In genomic region chr5:139775216-139775926, GRCm38 (mm10) we compare ENCODE assay signal across 8 mouse cellular contexts. TPM values are rescaled to one million over a fixed set of nuclear protein-coding genes. Genes with fewer than 3 reads are reported as not detected.
A peak's percentile ranks its signal among the peaks of the same experiment; 100 is the strongest.
DNase-seq lines count a peak whose midpoint lies in the region; ATAC-seq and TF ChIP-seq lines count a peak whose summit lies in the region.

Gene Ints1, minus strand, starts transcription at chr5:139775674.

- no peaks in the 10 kb centered on the region for H3K27me3 ChIP-seq in megakaryocyte, embryonic 14.5 days (replicated peaks)

- H3K9me3 ChIP-seq in megakaryocyte, embryonic 14.5 days: no peaks in the 10 kb centered on the region

- no peaks in the 10 kb centered on the region for H3K4me1 ChIP-seq in cortical plate, adult 2 months (ENCODE audit: control insufficient read depth, insufficient read depth, low read length)
- H3K4me1 ChIP-seq in megakaryocyte, embryonic 14.5 days: peaks cover 60% of the 10 kb centered on the region

- ATAC-seq in activated CD4-positive, CD25-positive, alpha-beta regulatory T cell, adult 4 months: peak; percentile 95

- peak within 1 kb of the TSS; percentile 62 for H3K4me3 ChIP-seq in cortical plate, adult 2 months (ENCODE audit: insufficient read depth, low read length)
- H3K4me3 ChIP-seq in megakaryocyte, embryonic 14.5 days (replicated peaks): peak within 1 kb of the TSS; percentile 97

- peak; percentile 89 for TF ChIP-seq CTCF in cortical plate, adult 2 months (IDR thresholded peaks at IDR 0.05; ENCODE audit: extremely low read depth, insufficient read depth, low read length)

- H3K27ac ChIP-seq in cortical plate, adult 2 months (ENCODE audit: insufficient read depth, low read length): no peak within 1 kb of the TSS

- peak; percentile 70 for TF ChIP-seq POLR2A in cortical plate, adult 2 months (IDR thresholded peaks at IDR 0.05; ENCODE audit: extremely low read depth, insufficient read depth, low read length)

- DNase-seq in gastrocnemius, adult 8-10 months (ENCODE audit: low spot score in 2 of 2): peak; percentile 94
- DNase-seq in hindlimb bud, embryonic 11.5 days (ENCODE audit: extremely low spot score, low read depth, low spot score): peak; percentile 95
- DNase-seq in left cerebral cortex, adult 8-10 months (ENCODE audit: low spot score in 2 of 2): peak; percentile 94 to 98
- DNase-seq in right cerebral cortex, postnatal 10 days (ENCODE audit: low spot score in 2 of 2): peak; percentile 97 to 98
- peak; percentile 95 for DNase-seq in urinary bladder, postnatal 25 days (ENCODE audit: low spot score)

- peaks cover 38% of the 10 kb centered on the region for H3K36me3 ChIP-seq in megakaryocyte, embryonic 14.5 days (replicated peaks; ENCODE audit: low read length)

RNA-seq across cellular contexts. Expression of gene Ints1, which starts in this region (rescaled TPM):
- polyA plus RNA-seq in activated CD4-positive, CD25-positive, alpha-beta regulatory T cell, adult 4 months (2017; shearing (Covaris generic)): 10 to 100 TPM; 15.6 to 16.7 TPM
- polyA plus RNA-seq in cortical plate, adult 2 months (2012; rRNA removed): 66.5 and 68.5 TPM in 2 replicates
- total RNA-seq in gastrocnemius, adult 8-10 months (2022): 10 to 100 TPM; 29.3 to 37.0 (median 32.3) TPM
- 100 to 1,000 TPM in 2 of 4 experiments, 10 to 100 TPM in 2; 97.1 to 104 (median 99.7) TPM for total RNA-seq in left cerebral cortex, adult 8-10 months (2022)
- polyA plus RNA-seq in megakaryocyte, embryonic 14.5 days (2012; ENCODE audit: insufficient read depth, low replicate concordance): 42.9 and 56.6 TPM in 2 replicates
